Mouse (Mus musculus): ENCODE measurements around the gene Cdc16. TPM values are rescaled to one million over a fixed set of nuclear protein-coding genes. Genes with fewer than 3 reads are reported as not detected.
"Not testable (repeated sequence)": the region's sequence is repeated elsewhere in the genome, so short reads cannot be mapped to it uniquely, and the experiment has no call there.

Gene Cdc16
- total RNA-seq (2015) (105 and 118 TPM in 2 replicates), total RNA-seq (2017) (62.4 and 66.8 TPM in 2 replicates)

DNA sequence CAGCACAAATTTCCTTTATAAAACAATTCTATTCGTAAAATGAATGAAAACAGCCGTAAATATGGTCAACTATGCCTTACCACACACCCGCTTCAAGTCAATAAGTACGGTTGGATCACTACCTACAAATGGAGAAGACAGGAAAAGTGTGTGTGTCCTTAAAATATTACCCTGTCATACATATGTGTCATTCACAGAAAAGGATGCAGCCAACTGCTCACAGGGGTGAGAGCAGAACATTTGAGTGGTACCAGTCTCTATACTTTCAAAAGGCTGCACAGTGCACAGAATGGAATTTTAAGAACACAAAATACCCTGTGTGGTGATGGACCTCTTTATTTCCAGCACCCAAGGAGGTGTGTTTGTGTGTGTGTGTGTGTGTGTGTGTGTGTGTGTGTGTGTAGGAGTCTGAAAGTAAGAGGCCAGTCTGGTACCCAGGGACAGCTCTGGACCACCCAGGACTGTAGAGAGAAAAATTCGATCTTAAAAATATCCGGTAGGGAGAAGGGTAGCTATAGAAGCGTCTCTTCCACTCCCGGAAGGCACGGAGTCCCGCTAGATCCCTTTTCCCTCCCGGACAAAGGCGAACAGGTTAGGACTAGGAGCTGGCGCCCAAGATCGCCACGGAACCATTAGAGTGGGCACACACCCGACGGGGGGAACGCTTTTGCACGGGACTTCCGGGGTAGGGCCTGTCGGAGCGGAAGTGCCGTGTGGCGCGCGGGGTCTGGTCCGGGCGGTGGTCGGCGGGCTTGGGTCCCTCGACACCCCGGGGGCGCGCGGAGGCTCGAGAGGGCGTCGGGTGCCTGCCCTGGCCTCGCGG is at the start of gene Cdc16:
TSS of gene Cdc16 (plus strand) at position 695 of the 823 bp plus-strand sequence.
- ATAC-seq (replicated peaks; ENCODE audit: poor library complexity): peak; percentile 92

DNA sequence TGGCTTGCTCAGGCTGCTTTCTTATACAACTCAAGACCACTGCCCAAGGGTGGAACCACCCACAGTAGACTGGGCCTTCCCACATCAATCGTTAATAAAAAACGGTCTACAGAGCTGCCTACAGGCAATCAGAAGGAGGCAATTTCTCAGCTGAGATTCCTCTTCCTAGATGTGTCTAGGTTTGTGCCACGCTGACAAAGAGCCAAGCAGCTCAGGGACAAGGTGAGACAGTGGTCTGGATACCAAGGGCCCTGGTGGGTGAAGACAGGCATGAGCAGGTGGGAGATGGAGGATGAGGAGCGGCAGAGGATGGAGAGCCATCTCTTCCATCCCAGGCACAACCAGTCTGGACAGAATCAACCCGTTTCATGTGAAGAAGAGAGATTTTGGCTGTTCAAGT is 49.0 kb upstream of the Cdc16 start:
- no peak for ATAC-seq (replicated peaks; ENCODE audit: poor library complexity)

DNA sequence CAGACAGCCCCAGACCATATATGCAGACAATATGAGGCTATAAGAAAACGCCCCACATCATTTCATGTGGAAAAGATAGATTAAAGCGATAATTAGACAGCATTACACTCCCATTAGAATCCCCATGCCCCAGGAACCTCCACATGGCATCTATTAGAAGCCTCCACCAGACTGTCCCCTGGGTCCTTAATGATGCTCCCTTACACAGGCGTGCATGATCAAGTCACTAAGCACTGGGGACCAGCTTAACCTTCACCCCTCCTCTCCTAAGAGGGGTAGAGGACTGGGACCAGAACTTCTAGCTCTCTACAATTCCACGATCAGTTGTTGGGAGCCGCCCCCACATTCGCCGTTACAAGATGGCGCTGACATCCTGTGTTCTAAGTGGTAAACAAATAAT is 38.5 kb upstream of the Cdc16 start:
- no peak for ATAC-seq (replicated peaks; ENCODE audit: poor library complexity)

DNA sequence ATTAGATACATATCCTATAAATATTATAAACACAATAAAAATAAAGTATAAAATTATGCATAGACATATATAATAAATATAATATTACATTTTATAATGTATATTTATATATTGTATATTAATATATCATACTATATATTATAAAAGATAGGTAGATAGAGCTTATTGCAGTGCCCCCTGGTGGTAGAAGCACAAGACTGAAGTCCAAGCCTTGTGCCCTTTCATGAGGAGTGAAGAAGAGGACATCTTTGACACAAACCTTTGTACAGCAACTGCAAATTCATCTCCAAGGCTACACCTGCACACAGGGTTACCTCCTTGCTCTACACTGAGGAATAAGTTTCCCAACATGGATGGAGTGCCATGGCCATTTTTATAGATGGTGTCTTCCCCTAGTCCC is 31.8 kb upstream of the Cdc16 start:
- peak; percentile 69; the same call in 1 of the 2 replicates for ATAC-seq (replicated peaks; ENCODE audit: poor library complexity)

DNA sequence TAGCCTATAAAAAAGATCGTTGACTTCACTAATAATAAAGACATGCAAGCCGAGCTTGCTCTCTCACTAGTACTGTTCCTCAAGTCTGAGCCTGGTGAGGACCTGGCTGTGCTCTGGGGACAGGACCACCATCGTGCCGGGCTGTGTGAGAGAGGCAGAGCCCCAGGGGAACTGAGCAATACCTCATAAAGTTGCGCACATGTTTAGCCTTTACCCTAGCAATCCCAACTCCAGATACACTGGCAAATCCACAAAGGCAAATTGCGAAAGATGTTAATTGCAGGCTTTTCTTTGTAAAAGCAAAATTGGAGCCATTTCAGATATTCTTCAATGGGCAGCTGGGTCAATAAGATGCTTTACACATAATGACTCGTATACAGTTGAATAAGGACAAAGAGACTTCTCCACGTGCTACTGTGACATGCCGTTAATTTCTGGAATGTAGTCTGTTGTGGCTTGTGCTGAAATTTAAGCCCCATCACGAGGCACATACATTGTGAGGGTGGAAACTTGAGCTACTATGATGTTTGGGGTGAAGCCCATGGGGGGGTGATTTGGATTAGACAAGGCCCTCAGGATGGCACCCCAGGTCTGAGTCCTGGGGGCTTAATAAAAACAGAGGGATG is 29.9 kb upstream of the Cdc16 start:
- ATAC-seq (replicated peaks; ENCODE audit: poor library complexity): no peak

DNA sequence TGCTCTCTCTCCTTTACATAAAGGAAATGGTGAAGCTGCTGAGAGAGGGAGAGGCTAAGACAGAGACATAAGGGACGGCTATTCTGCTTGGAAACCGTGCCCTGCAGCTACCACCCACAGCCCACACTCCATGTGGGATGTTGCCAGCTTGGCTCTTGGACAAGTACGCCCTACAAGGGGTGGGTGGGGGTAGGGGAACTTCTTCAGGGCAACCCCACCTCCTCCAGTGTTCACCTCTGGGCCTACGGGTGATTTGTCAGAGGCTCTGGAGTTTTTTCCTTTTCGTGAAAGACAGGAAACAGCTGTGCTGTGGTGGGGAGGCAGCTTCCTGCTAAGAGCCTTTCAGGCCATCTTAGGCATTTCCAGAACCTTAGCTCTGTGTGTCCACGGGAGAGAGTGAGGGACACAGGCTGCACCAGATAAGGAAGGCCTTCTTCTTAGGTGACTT is 17.1 kb upstream of the Cdc16 start:
- peak; percentile 76 for ATAC-seq (replicated peaks; ENCODE audit: poor library complexity)

DNA sequence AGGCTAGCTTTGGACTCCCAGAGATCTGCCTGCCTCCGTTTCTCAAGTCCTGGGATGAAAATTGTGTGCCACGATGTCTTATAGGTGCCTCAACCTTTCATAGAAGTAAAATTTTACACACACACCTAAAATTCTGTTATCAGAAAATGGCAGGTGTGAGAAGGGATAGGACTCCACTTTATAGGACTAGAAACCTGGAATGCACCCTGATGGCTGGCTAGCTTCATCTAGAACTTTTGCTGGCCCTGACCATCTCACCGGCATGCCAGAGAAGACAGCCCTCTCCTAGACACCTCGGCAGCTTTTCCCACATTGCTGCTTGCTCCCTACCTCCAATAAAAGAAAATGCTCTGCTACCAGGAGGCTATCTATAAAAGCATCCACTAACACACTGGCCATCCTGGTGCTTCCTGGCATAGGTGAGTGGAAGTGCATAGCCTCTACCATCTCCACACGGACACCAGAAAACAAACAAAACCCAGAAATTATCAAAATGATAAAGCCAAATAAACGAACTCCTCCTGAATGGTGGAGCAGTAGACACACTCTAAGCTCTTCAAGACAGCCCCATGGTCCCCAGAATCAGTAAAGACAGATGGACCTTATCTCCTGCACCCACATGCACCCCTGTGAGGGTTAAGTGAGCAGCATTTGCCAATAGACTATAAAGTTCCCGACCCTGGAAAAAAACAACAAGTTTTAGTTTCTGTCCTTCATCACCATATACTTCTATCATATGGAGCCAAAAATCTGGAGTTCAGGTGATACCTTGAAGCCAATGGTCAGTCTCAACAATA is 16.5 kb upstream of the Cdc16 start:
- ATAC-seq (replicated peaks; ENCODE audit: poor library complexity): peak; percentile 80

DNA sequence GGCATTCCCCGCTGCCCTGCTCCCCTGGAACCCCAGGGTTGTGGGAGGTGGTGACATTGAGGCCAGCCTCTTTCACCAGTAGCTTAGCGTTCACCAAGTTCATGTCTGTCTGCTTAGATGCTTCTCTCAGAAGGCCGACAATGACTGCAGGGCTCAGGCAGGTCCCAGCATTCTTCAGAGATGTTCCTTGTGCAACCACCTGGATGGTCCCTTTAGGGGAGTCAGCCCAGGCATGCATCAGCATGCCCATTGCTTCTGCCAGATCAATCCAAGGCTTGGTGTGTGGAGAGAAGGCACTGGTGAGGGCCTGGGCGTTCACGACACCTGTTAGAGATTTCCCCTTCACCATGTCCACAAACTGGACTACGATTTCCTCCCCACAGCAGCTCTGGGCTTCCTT is 11.3 kb upstream of the Cdc16 start:
- not testable (repeated sequence) for ATAC-seq (replicated peaks; ENCODE audit: poor library complexity)

DNA sequence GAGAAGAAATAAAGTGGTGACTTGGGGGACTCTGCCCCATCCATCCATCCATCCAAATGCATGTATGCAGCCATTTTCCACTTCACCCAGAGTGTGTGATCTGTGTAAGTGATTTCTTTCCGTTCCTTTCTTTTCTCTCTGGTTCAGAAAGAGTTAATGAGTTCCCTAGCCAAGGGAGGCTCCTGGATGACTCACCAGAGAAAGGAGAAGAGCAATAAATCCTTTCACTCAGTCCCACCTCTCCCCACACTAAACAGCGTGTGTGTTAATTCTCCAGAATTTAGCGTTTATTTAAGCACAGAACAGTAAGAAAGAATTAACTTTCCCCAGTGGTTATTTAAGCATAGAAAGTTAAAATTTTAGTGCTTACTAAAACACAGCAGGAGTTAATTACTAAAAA is 9.8 kb upstream of the Cdc16 start:
- ATAC-seq (replicated peaks; ENCODE audit: poor library complexity): no peak

DNA sequence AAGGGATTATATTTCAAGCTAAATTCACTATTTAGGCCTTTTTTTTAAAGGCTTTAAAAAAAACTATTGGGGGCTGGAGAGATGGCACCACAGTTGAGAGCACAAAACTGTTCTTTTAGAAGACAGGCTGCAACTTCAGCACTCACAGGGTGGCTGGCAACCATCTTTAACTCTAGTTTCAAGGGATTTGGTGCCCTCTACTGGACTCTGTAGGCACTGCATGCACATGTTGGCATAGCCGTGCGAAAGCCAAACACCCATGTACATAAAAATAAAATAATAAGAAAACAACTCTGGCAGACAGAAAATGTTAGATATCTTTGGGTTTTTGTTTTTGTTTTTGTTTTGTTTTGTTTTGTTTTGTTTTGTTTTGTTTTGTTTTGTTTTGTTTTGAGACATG is 3.8 kb upstream of the Cdc16 start:
- peak; percentile 79 for ATAC-seq (replicated peaks; ENCODE audit: poor library complexity)

DNA sequence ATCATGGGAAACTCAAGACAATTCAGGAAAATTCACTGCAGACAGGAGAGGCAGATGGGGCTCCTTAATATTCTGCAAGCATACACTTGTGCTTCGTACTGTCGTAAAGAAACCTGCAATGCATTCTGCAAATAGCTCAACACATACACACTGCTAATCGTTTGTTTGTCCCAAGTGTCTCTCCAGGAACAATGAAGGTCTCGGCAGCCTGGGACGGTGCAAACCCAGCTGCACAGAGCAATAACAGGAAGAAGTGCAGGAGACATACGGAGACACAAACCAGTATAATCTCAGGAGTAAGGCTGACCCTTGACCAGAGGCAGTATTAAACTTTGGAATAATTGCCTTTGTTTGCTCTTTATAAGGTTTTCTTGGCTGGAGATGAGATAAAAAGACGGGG is 996 bp upstream of the Cdc16 start:
- no peak for ATAC-seq (replicated peaks; ENCODE audit: poor library complexity)

DNA sequence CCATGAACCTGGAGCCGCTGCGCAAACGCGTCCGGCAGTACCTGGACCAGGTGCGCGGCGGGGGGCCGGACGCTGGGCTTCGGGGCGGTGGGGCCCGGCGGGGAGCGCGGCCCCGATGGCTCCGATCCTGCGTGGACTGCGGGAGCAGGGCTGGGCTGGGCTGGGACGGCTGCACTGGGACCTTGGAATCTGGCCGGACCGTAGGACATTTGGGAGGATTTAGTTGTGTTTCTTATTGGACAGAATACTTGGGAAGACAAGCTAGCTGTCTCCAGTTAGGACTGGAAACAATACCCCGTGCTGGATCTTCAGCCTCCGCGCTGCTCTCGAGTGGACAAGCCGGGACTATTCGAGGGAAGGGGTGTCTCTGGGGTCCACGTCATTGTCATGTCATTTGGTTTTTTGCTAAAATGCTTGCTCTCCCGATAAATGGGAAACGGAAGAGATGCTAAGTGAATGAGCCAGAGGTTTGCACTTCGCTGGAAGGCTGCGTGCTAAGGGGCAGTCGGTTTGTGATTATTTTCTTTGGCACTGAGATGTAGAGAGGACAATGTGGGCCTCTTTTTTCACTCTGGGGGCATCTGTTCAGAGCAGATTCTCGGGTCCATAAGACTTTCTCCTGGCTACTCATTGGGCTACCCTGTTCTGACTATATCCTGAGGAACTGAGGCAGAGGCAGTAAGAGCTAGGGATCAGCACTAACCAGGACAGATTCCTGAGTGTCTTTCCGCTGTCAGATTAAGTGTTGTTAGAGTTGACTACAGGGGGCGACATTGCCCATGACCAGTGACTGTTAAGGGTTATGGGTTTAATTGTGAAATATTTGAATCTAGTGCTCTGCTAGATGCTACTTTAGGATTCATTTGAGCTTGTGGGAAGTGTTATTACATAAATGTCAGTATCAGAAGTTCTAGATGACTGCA is 590 bp downstream of the Cdc16 start:
- peak; percentile 75 for ATAC-seq (replicated peaks; ENCODE audit: poor library complexity)

DNA sequence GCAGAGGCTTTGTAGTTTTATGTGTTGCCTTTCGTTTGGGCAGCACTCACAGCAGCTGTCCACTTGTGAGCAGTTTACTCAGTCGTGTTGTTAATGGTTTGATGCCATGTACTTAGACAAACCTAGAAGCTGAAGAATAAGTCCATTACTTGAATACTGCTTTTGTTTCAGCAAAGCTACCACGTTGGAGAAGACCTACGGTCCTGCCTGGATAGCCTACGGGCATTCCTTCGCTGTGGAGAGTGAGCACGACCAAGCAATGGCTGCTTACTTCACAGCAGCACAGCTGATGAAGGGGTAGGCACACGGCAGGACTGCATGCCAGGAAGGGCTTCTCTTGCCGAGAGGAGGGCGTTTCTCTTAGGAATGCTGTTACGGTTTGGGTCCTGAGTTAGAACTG is 11.7 kb downstream of the Cdc16 start:
- ATAC-seq (replicated peaks; ENCODE audit: poor library complexity): no peak

DNA sequence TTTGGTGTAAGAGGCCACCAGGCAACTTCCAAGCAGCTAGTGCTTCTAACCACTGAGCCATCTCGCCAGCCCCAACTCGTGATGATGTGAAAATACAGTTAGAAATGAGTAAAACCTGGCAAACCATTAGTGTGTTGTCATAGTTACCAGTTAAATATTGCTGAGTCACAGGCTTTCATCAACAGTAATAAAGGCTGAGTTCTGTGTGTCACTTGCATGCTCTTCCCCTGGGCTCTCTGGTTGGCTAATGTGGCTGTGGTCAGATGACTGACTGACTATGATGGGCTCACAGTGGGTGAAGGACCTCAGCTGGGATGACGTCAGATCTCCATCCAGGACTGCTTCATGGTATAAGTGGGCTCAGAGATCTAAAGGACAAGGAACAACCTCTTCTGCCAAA is 23.1 kb downstream of the Cdc16 start:
- ATAC-seq (replicated peaks; ENCODE audit: poor library complexity): peak; percentile 23; the same call in 1 of the 2 replicates

DNA sequence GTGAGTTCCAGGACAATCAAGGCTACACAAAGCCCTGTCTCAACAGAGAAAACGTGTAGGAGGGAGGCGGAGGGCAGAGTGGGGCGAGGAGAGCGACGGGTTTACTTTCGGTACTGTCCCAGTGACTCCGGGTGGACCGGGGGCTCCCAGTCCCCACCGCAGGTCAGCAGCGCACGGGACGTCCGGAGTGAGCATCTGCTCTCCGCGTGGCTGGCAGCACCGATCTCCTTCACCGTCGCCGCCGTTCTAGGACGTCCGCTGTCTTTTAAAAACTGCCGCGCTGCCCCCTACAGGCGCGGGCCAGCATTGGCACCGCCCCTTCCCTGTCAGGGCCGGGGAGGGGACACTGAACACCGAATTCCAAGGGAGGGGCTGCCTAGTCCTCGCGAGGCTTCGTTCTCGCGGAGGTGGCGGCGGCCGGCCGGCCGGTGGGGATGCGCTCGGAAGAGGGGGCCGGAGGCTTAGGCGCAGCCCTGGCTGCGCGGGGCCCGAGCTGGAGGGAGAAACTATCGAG is 27.8 kb downstream of the Cdc16 start, which contains the start of gene Upf3a:
TSS of gene Upf3a (plus strand) at position 366 of the 514 bp plus-strand sequence.
- ATAC-seq (replicated peaks; ENCODE audit: poor library complexity): peak; percentile 87

DNA sequence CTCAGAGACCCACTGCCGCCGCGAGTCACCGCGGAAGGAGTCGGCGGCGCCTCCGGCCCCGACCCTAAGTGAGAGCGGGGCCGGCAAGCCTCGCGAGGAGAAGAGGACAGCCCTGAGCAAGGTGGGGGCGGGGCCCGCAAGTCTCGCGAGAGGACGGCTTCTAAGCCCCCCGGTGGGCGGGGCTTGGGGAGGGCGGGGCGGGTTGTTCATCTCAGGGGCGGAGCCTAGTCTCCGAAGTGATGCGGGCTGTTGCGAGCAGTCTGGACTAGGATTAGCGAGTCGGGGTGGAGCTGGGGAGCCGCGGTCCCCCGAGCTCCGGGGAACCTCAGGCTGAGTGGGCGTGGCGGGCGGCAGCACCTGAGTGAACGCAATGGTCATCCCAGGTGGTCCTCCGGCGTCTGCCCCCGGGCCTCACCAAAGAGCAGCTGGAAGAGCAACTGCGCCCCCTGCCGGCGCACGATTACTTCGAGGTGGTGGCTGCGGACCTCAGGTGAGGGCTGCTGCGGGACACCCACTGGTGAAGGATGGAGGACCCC is 28.4 kb downstream of the Cdc16 start:
- ATAC-seq (replicated peaks; ENCODE audit: poor library complexity): peak; percentile 74

DNA sequence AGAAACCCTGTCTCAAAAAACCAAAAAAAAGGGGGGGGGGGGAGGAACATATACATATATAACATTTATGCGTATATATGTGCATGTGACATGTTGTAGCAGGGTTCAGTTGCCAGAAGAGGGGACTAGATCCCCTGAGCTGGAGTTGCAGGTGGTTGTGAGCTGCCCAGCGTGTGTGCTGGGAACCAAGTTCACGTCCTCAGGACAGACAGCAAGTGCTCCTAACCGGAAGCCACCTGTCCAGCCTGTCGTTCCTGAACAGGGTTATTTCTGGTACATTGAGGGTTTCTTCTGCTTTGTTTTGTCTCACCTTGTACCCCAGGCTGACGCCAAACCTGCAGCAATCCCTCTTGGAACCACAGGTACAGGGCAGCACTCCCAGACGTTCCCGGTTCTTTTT is 32.1 kb downstream of the Cdc16 start:
- ATAC-seq (replicated peaks; ENCODE audit: poor library complexity): no peak

DNA sequence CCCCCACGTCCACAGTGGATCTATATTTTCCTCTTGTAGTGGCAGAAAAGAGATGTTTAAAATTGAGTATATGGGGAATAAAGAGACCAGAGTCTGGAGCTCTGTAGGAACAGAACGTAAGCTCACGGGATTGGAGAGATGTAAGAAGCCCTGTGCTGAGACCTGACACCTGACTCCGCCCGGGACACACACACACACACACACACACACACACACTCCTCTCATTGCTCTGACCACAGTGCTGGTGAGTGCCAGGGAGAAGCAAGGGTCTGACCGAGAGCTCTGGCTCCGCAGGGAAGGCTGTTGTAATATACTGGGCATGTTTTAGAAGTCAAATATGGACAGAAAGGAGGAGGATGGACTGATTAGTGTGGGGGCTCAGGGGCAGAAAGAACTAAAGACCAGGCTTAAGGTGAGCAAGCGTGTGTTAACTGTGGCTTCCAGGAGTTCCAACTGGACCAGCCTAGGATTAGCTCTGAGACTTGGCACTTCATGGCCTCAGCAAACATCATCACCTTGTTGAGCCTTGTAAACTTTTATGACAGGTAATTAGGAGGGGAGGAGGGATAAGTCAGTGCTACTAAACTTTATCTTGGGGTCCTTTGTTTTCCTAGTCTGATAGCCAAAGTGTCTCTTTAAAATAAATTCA is 35.7 kb downstream of the Cdc16 start:
- no peak for ATAC-seq (replicated peaks; ENCODE audit: poor library complexity)

DNA sequence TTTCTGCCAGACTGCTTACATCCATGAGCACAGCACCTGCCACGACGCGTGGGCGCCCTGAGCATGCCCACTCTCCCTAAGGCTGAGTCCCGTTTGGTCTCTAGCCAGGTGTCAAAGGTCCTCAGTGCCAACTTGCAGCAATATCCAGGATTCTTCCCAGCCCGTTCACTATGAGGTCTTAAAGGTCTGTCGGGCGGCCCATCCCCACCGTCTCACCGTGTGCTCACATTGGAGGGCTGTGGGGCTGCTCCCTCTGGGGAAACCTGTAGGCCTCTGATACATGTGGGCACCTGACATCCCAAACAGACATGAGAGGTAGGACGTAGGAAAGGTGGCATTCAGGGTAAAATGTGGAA is 36.2 kb downstream of the Cdc16 start:
- ATAC-seq (replicated peaks; ENCODE audit: poor library complexity): no peak

Data from megakaryocyte progenitor cell, adult 5-6 weeks (primary cell).